Mouse (Mus musculus) myocyte (in vitro differentiated cells): ENCODE results near the gene Lman2. TPM values are rescaled to one million over a fixed set of nuclear protein-coding genes. Genes with fewer than 3 reads are reported as not detected.

Experiments used
- H3K27me3 ChIP-seq: one replicate; pipeline ENCODE4 v1.6.1; 2011; ENCODE audit not compliant: control insufficient read depth, insufficient read depth, insufficient read length
- H3K36me3 ChIP-seq: one replicate; pipeline ENCODE4 v1.6.1; 2011; ENCODE audit not compliant: control insufficient read depth, insufficient read depth
- H3K4me2 ChIP-seq: one replicate; pipeline ENCODE4 v1.6.1; 2011; ENCODE audit warnings: low read depth, control low read depth
- H3K4me3 ChIP-seq: one replicate; pipeline ENCODE4 v1.5.1; 2011; ENCODE audit warnings: mild to moderate bottlenecking, control low read depth, moderate library complexity
- H3K79me2 ChIP-seq: one replicate; pipeline ENCODE4 v1.6.1; 2011; ENCODE audit not compliant: control insufficient read depth, insufficient read depth
- H3ac ChIP-seq: one replicate; pipeline ENCODE4 v1.6.1; 2011; ENCODE audit not compliant: control insufficient read depth, insufficient read length
- CEBPB ChIP-seq: IDR thresholded peaks from 2 replicates; pipeline ENCODE4 v1.6.1; 2011; ENCODE audit warnings: mild to moderate bottlenecking, moderate library complexity; ENCODE audit not compliant: poor library complexity, insufficient read depth, severe bottlenecking
- E2F4 ChIP-seq: IDR thresholded peaks from one replicate; pipeline ENCODE4 v1.6.1; 2011; ENCODE audit warnings: mild to moderate bottlenecking, control low read depth, moderate library complexity; ENCODE audit not compliant: insufficient read depth
- MAX ChIP-seq: IDR thresholded peaks from one replicate; pipeline ENCODE4 v1.6.1; 2011; ENCODE audit warnings: low read depth, mild to moderate bottlenecking, control low read depth
- MYOD1 ChIP-seq, 3 experiments: IDR thresholded peaks; one replicate each; pipeline ENCODE4 v1.6.1; 2011; ENCODE audit warnings: control low read depth in 2 of 3, low read depth in 2 of 3, mild to moderate bottlenecking in 2 of 3, moderate library complexity in 1 of 3; ENCODE audit not compliant: insufficient read length in 2 of 3, control insufficient read depth in 1 of 3
- MYOG ChIP-seq, 3 experiments: IDR thresholded peaks; one replicate each; pipeline ENCODE4 v1.6.1; 2011; ENCODE audit warnings: control low read depth in 2 of 3, low read depth in 2 of 3, mild to moderate bottlenecking in 2 of 3; ENCODE audit not compliant: insufficient read length in 2 of 3, control insufficient read depth in 1 of 3, insufficient read depth in 1 of 3
- POLR2A ChIP-seq: IDR thresholded peaks from one replicate; pipeline ENCODE4 v1.6.1; 2011; ENCODE audit warnings: low read depth, mild to moderate bottlenecking, control low read depth, moderate library complexity; ENCODE audit not compliant: insufficient read length
- POLR2AphosphoS2 ChIP-seq: IDR thresholded peaks from one replicate; pipeline ENCODE4 v1.6.1; 2011; ENCODE audit warnings: low read depth, control low read depth; ENCODE audit not compliant: insufficient read length
- REST ChIP-seq: IDR thresholded peaks from one replicate; pipeline ENCODE4 v1.6.1; 2011; ENCODE audit warnings: mild to moderate bottlenecking, control low read depth, moderate library complexity; ENCODE audit not compliant: insufficient read depth, insufficient read length
- SRF ChIP-seq: IDR thresholded peaks from one replicate; pipeline ENCODE4 v1.6.1; 2011; ENCODE audit warnings: low read depth; ENCODE audit not compliant: control insufficient read depth, insufficient read length
- TCF12 ChIP-seq: IDR thresholded peaks from one replicate; pipeline ENCODE4 v1.6.1; 2011; ENCODE audit warnings: mild to moderate bottlenecking, control low read depth; ENCODE audit not compliant: poor library complexity, insufficient read depth, severe bottlenecking
- TCF3 ChIP-seq: IDR thresholded peaks from one replicate; pipeline ENCODE4 v1.6.1; 2011; ENCODE audit warnings: low read depth, control low read depth; ENCODE audit not compliant: insufficient read length
- USF1 ChIP-seq: IDR thresholded peaks from one replicate; pipeline ENCODE4 v1.6.1; 2011; ENCODE audit warnings: low read depth, mild to moderate bottlenecking, control low read depth, moderate library complexity
- polyA plus RNA-seq: library from polyadenylated mRNA; unstranded; fragments of >200 nt; fragmentation: generic; extraction: Trizol; gene quantifications from one replicate; pipeline ENCODE4 v1.2.1, GENCODE M21; 2012; ENCODE audit warnings: missing spikeins

Gene Lman2
- polyA plus RNA-seq: 84.7 TPM

DNA sequence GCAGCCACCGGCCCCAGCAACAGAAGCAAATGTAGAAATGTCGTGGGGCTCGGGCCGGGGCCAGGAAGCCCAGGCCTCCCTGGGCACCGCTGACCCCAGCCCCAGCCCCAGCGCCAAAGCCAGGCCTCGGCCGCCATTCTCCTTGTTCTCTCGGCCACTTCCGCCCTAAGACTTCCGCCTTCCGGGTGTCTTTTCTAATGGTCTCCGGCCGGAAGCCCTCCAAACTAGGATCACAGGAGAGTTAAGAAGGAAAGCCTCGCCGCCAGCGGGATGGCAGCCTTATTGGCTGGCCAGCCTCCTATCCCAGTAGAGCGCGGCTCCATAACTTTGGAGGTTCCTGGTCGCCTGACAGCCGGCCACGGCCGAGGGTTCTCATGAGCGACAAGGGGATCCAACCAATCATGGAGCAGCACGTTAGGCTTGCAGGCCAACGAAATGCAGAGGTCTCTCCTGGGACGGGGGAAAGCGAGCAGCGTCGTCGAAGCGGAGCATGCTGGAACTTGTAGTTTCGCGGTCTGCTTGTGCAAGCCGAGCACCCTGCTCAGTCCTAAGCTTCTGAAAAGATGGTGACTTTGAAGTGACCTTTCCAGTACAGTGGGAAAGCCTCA is at the start of gene Lman2:
TSS of gene Lman2 (minus strand) at position 331 of the 608 bp plus-strand sequence.
- peak within 1 kb of the TSS; percentile 70 for H3K4me3 ChIP-seq
- H3K27me3 ChIP-seq: peaks cover 7% of the 10 kb centered on the region
- H3K4me2 ChIP-seq: peak within 1 kb of the TSS; percentile 86
- peaks cover 10% of the 10 kb centered on the region for H3K36me3 ChIP-seq
- H3K79me2 ChIP-seq: peaks cover 47% of the 10 kb centered on the region
- TF ChIP-seq USF1: no peak
- no peak for TF ChIP-seq MAX
- TF ChIP-seq POLR2AphosphoS2: peak; percentile 20
- no peak for TF ChIP-seq MYOD1 (IDR thresholded peaks at IDR 0.05; ENCODE audit: control insufficient read depth in 1 of 3, insufficient read length in 2 of 3, low read depth in 2 of 3)
- no peak for TF ChIP-seq REST
- no peak for TF ChIP-seq MYOG (IDR thresholded peaks at IDR 0.05; ENCODE audit: control insufficient read depth in 1 of 3, insufficient read depth in 1 of 3, insufficient read length in 2 of 3, low read depth in 2 of 3)
- no peak for TF ChIP-seq CEBPB
- no peak for TF ChIP-seq TCF3
- peak; percentile 38 for TF ChIP-seq E2F4
- peak; percentile 41 for TF ChIP-seq SRF
- TF ChIP-seq TCF12: no peak
- peak; percentile 49 for TF ChIP-seq POLR2A
- H3ac ChIP-seq: peak within 1 kb of the TSS; percentile 20

DNA sequence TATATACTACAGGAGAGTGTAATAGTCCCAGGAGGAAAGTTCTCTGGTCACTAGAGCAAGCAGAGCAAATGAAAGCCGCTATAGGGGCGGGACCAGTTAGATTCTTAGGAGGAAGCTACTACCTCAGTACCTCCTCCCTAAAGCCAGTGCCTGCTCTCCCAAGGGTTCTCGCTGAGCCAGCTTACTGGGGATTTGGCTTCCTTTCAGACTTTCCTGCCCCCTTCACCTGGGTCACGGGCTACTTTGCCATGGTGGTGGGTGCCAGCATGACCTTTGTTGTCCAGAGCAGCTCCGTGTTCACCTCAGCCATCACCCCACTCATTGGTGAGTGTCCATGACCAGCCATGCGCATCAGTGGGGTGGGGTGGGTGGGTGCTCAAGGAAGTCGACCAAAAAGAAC is 49.2 kb upstream of the Lman2 start:
- H3K79me2 ChIP-seq: no peaks in the 10 kb centered on the region
- H3K4me2 ChIP-seq: no peak overlapping the region
- no peak overlapping the region for H3K4me3 ChIP-seq
- H3K36me3 ChIP-seq: no peaks in the 10 kb centered on the region
- TF ChIP-seq TCF12 (no peak), REST (no peak), TCF3 (no peak), MYOG (IDR thresholded peaks at IDR 0.05; ENCODE audit: control insufficient read depth in 1 of 3, insufficient read depth in 1 of 3, insufficient read length in 2 of 3, low read depth in 2 of 3) (no peak), POLR2A (no peak), MAX (no peak), USF1 (no peak), MYOD1 (IDR thresholded peaks at IDR 0.05; ENCODE audit: control insufficient read depth in 1 of 3, insufficient read length in 2 of 3, low read depth in 2 of 3) (no peak), SRF (no peak), CEBPB (no peak)
- H3ac ChIP-seq: no peak overlapping the region
- H3K27me3 ChIP-seq: peaks cover 13% of the 10 kb centered on the region

DNA sequence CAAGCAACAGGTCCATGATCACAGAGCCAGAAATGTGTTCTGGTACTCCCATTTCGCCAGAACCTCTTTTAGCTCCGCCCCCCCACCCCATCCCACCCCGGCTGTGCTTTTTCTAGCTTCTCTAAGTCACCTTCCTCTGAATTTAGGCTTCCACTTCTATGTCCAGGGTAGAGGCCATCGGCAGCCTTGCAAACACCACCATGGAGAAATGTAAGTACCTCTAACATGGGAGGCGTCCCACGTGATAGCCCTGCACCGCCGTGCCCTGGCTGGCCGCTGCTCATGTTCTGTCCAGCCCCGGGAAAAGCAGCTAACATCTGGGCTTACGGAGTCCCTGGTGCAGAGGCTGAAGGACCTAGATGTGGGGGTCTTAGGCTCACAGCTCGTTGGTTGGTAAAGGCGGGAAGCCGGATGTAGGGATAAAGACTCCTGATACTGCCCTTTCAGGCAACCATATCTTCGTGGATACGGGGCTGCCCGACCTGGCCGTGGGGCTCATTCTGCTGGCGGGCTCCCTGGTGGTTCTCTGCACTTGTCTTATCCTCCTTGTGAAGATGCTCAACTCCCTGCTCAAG is 46.0 kb upstream of the Lman2 start:
- H3K27me3 ChIP-seq: peaks cover 13% of the 10 kb centered on the region

DNA sequence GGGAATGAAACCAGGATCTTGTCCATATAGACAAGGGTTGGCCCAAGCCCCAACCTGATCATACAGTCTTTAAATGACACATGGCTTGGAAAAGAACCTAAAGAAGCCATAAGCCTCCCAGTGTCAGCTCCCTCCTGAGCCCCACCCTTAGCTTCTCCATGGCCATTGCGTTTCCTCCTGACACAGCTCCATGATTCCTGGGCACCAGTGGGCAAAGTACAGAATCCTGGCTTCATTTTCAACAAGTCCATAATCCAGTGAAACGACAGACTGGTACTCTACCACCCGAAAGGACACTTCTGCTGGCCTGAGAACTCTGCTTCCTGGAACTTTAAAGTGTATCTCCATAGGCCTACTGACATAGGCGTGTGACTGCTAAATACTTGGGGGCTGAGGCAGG is 44.8 kb upstream of the Lman2 start:
- no peak overlapping the region for H3K4me3 ChIP-seq
- no peaks in the 10 kb centered on the region for H3K79me2 ChIP-seq
- H3K4me2 ChIP-seq: no peak overlapping the region
- no peaks in the 10 kb centered on the region for H3K36me3 ChIP-seq
- no peak for TF ChIP-seq USF1
- no peak for TF ChIP-seq POLR2AphosphoS2
- TF ChIP-seq MAX: no peak
- TF ChIP-seq MYOG (IDR thresholded peaks at IDR 0.05; ENCODE audit: control insufficient read depth in 1 of 3, insufficient read depth in 1 of 3, insufficient read length in 2 of 3, low read depth in 2 of 3): no peak
- TF ChIP-seq CEBPB: no peak
- no peak for TF ChIP-seq TCF12
- TF ChIP-seq E2F4: no peak
- no peak for TF ChIP-seq REST
- TF ChIP-seq TCF3: no peak
- TF ChIP-seq POLR2A: no peak
- H3K27me3 ChIP-seq: peaks cover 25% of the 10 kb centered on the region
- H3ac ChIP-seq: no peak overlapping the region

More for the DNA sequence above, 46.0 kb upstream of the Lman2 start:
- Histone ChIP-seq H3ac (no peak overlapping the region), H3K79me2 (no peaks in the 10 kb centered on the region), H3K4me3 (no peak overlapping the region), H3K4me2 (no peak overlapping the region), H3K36me3 (no peaks in the 10 kb centered on the region)
- TF ChIP-seq MAX (no peak), MYOD1 (IDR thresholded peaks at IDR 0.05; ENCODE audit: control insufficient read depth in 1 of 3, insufficient read length in 2 of 3, low read depth in 2 of 3) (no peak), CEBPB (no peak), POLR2AphosphoS2 (no peak), E2F4 (no peak), TCF12 (no peak)
